Mouse (Mus musculus): Measurements from ENCODE around the gene Slc6a20a. TPM values are rescaled to one million over a fixed set of nuclear protein-coding genes. Genes with fewer than 3 reads are reported as not detected.

The Slc6a20a gene
- total RNA-seq, 1 experiment, result 0.22 TPM

DNA sequence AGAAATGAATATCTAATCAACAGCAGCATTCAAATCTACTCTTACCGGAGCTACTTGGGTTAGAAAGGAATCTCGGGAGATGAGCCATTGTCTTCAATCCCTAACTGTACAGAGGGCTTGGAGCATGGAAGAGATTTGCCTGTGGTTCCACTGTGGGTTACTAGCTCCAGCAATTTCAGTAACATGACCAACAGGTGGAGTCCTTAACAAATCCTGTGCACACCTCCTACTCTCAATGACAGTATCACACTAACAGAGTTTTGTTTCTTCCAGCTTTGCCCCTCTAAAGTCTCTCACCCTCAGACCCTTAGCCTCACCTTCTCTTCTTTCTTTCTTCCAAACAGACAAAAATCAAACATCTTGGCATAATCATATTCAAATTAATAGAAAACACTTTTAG, 34.4 kb upstream of the Slc6a20a start:
- peaks cover 0 to 3% of the 10 kb centered on the region in 2 experiments; a peak in 1 of 4 replicates for H3K4me1 ChIP-seq (ENCODE audit: control insufficient read depth in 2 of 2, insufficient read depth in 2 of 2, low read length in 2 of 2, poor library complexity in 1 of 2)
- DNase-seq (ENCODE audit: low read depth, low spot score), result no peak
- H3K27ac ChIP-seq (ENCODE audit: insufficient read depth, low read depth, low read length, poor library complexity, severe bottlenecking), result no peak overlapping the region
- no peaks in the 10 kb centered on the region for H3K9me3 ChIP-seq (ENCODE audit: control insufficient read depth, insufficient read depth, low read depth, low read length)
- in situ Hi-C loops (cut with MboI; ENCODE audit: low sequenced_read_pairs in 2 of 2, unreplicated experiment in 2 of 2), result no loop called here
- H3K9ac ChIP-seq (ENCODE audit: insufficient read depth, low read depth, low read length, poor library complexity, severe bottlenecking), result no peak overlapping the region
- no peak overlapping the region for H3K4me3 ChIP-seq (ENCODE audit: insufficient read depth in 1 of 2, low read depth in 1 of 2, low read length in 2 of 2, poor library complexity in 1 of 2, severe bottlenecking in 1 of 2)
- no peak for TF ChIP-seq ZNF384 (IDR thresholded peaks at IDR 0.05; ENCODE audit: low read depth, low read length)
- TF ChIP-seq MAFK (IDR thresholded peaks at IDR 0.05; ENCODE audit: insufficient read depth, low read depth, low read length), result no peak
- TF ChIP-seq HCFC1 (IDR thresholded peaks at IDR 0.05; ENCODE audit: borderline replicate concordance, insufficient read depth, low read length), result no peak
- no peak for TF ChIP-seq CHD2 (IDR thresholded peaks at IDR 0.05; ENCODE audit: low read depth, low read length)
- no peak for TF ChIP-seq ZC3H11A (IDR thresholded peaks at IDR 0.05; ENCODE audit: borderline replicate concordance, low read depth, low read length)
- no peaks in the 10 kb centered on the region for H3K36me3 ChIP-seq (ENCODE audit: control insufficient read depth, insufficient read depth, low read length, poor library complexity, severe bottlenecking)

DNA sequence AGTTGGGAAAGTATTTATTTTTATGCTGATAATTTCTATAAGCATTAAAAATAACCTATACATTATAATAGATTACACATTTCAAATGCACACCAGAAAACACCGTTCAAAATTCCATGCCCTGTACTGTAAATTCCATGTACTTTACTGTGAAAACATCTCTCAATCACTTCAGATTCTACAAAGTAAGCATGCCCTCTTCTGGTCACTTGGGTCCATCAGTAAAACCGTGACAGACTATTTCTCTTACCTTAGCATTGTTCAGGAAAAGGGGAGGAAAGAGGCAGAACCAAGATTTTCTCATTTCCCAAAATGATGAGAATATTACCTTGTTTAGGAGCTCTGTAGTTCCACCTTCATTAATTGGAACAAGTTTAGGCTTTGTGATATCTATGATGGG, 30.5 kb upstream of the Slc6a20a start:
- Histone ChIP-seq H3K9ac (ENCODE audit: insufficient read depth, low read depth, low read length, poor library complexity, severe bottlenecking) (no peak overlapping the region), H3K27ac (ENCODE audit: insufficient read depth, low read depth, low read length, poor library complexity, severe bottlenecking) (no peak overlapping the region), H3K4me1 (ENCODE audit: control insufficient read depth in 2 of 2, insufficient read depth in 2 of 2, low read length in 2 of 2, poor library complexity in 1 of 2) (no peaks in the 10 kb centered on the region), H3K9me3 (ENCODE audit: control insufficient read depth, insufficient read depth, low read depth, low read length) (no peaks in the 10 kb centered on the region), H3K4me3 (ENCODE audit: insufficient read depth in 1 of 2, low read depth in 1 of 2, low read length in 2 of 2, poor library complexity in 1 of 2, severe bottlenecking in 1 of 2) (no peak overlapping the region), H3K36me3 (ENCODE audit: control insufficient read depth, insufficient read depth, low read length, poor library complexity, severe bottlenecking) (no peaks in the 10 kb centered on the region)
- DNase-seq (ENCODE audit: low read depth, low spot score), result no peak
- in situ Hi-C loops (cut with MboI; ENCODE audit: low sequenced_read_pairs in 2 of 2, unreplicated experiment in 2 of 2), result no loop called here
- TF ChIP-seq MAFK (IDR thresholded peaks at IDR 0.05; ENCODE audit: insufficient read depth, low read depth, low read length) (no peak), ZC3H11A (IDR thresholded peaks at IDR 0.05; ENCODE audit: borderline replicate concordance, low read depth, low read length) (no peak), CHD2 (IDR thresholded peaks at IDR 0.05; ENCODE audit: low read depth, low read length) (no peak), HCFC1 (IDR thresholded peaks at IDR 0.05; ENCODE audit: borderline replicate concordance, insufficient read depth, low read length) (no peak), ZNF384 (IDR thresholded peaks at IDR 0.05; ENCODE audit: low read depth, low read length) (no peak)

DNA sequence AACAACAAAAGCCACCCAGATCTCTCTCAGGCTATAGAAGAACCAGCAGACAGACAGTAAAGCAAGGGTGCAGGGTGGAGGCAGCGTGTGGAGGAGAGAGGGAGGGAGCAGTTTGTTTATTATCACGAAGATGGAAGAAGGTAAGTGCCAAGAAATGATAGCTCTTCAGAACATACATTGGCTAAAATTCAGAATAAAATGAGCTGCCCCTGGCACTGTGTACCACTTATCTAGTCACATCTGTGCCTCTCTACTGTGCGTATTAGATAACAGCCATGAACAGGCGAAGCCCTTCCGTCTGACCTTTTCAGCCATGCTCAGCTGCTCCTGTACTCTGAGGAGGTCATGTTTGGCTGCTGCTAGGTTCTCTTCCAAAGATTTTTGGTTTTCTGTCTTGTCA, 23.1 kb upstream of the Slc6a20a start:
- H3K4me1 ChIP-seq (ENCODE audit: control insufficient read depth in 2 of 2, insufficient read depth in 2 of 2, low read length in 2 of 2, poor library complexity in 1 of 2), result no peaks in the 10 kb centered on the region
- TF ChIP-seq MAFK (IDR thresholded peaks at IDR 0.05; ENCODE audit: insufficient read depth, low read depth, low read length), result no peak
- in situ Hi-C loops (cut with MboI; ENCODE audit: low sequenced_read_pairs in 2 of 2, unreplicated experiment in 2 of 2), result no loop called here
- H3K36me3 ChIP-seq (ENCODE audit: control insufficient read depth, insufficient read depth, low read length, poor library complexity, severe bottlenecking), result no peaks in the 10 kb centered on the region
- H3K4me3 ChIP-seq (ENCODE audit: insufficient read depth in 1 of 2, low read depth in 1 of 2, low read length in 2 of 2, poor library complexity in 1 of 2, severe bottlenecking in 1 of 2), result no peak overlapping the region
- no peaks in the 10 kb centered on the region for H3K9me3 ChIP-seq (ENCODE audit: control insufficient read depth, insufficient read depth, low read depth, low read length)
- H3K27ac ChIP-seq (ENCODE audit: insufficient read depth, low read depth, low read length, poor library complexity, severe bottlenecking), result no peak overlapping the region
- no peak overlapping the region for H3K9ac ChIP-seq (ENCODE audit: insufficient read depth, low read depth, low read length, poor library complexity, severe bottlenecking)
- no peak for DNase-seq (ENCODE audit: low read depth, low spot score)

DNA sequence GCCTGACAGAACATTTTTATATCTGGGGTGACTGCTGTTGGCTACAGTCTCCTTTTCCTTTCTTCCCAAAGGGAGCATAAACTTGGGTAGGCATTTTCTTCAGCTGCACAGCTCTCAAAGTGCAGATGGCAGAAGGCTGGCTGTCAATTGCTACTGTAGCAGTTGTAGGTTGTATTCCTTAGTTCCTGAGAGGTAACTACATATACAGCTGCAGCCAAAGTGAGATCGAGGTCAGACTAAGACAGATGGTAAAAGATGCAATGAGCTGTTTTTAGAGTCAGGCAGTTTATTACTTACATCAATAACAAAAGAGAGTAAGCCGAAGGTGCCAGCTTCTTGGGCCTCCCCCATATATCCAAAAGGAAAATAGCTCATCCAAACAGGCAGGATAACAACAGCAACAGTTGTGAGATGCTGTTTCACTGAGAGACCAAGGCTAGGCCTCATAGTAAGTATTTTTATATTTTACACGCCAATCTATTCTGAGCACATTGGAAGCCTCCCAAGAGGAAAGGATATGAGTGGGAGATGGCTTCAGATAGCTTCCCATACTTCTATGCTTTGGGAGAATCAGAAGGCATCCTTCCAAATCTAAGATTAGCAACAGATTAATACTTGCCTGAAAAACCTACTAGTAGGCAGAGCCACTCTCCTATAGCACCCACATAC, 17.1 kb upstream of the Slc6a20a start:
- H3K9ac ChIP-seq (ENCODE audit: insufficient read depth, low read depth, low read length, poor library complexity, severe bottlenecking), result no peak overlapping the region
- no peaks in the 10 kb centered on the region for H3K9me3 ChIP-seq (ENCODE audit: control insufficient read depth, insufficient read depth, low read depth, low read length)
- no peaks in the 10 kb centered on the region; the same call in 1 of the 2 replicates for H3K36me3 ChIP-seq (ENCODE audit: control insufficient read depth, insufficient read depth, low read length, poor library complexity, severe bottlenecking)
- no peak for TF ChIP-seq ZC3H11A (IDR thresholded peaks at IDR 0.05; ENCODE audit: borderline replicate concordance, low read depth, low read length)
- TF ChIP-seq MAFK (IDR thresholded peaks at IDR 0.05; ENCODE audit: insufficient read depth, low read depth, low read length), result no peak
- TF ChIP-seq HCFC1 (IDR thresholded peaks at IDR 0.05; ENCODE audit: borderline replicate concordance, insufficient read depth, low read length), result no peak
- no peak for TF ChIP-seq ZNF384 (IDR thresholded peaks at IDR 0.05; ENCODE audit: low read depth, low read length)
- no peak for TF ChIP-seq CHD2 (IDR thresholded peaks at IDR 0.05; ENCODE audit: low read depth, low read length)
- in situ Hi-C loops (cut with MboI; ENCODE audit: low sequenced_read_pairs in 2 of 2, unreplicated experiment in 2 of 2), result no loop called here
- no peak overlapping the region for H3K27ac ChIP-seq (ENCODE audit: insufficient read depth, low read depth, low read length, poor library complexity, severe bottlenecking)
- no peaks in the 10 kb centered on the region for H3K4me1 ChIP-seq (ENCODE audit: control insufficient read depth in 2 of 2, insufficient read depth in 2 of 2, low read length in 2 of 2, poor library complexity in 1 of 2)
- H3K4me3 ChIP-seq (ENCODE audit: insufficient read depth in 1 of 2, low read depth in 1 of 2, low read length in 2 of 2, poor library complexity in 1 of 2, severe bottlenecking in 1 of 2), result no peak overlapping the region
- DNase-seq (ENCODE audit: low read depth, low spot score), result no peak

GRCm38 (mm10) chr9:123688227-123688626, 9.5 kb upstream of the Slc6a20a start:
- in situ Hi-C loops (cut with MboI; ENCODE audit: low sequenced_read_pairs in 2 of 2, unreplicated experiment in 2 of 2), result no loop called here
- Histone ChIP-seq H3K36me3 (ENCODE audit: control insufficient read depth, insufficient read depth, low read length, poor library complexity, severe bottlenecking) (no peaks in the 10 kb centered on the region; the same call in 1 of the 2 replicates), H3K4me3 (ENCODE audit: insufficient read depth in 1 of 2, low read depth in 1 of 2, low read length in 2 of 2, poor library complexity in 1 of 2, severe bottlenecking in 1 of 2) (no peak overlapping the region), H3K9ac (ENCODE audit: insufficient read depth, low read depth, low read length, poor library complexity, severe bottlenecking) (no peak overlapping the region), H3K9me3 (ENCODE audit: control insufficient read depth, insufficient read depth, low read depth, low read length) (no peaks in the 10 kb centered on the region), H3K27ac (ENCODE audit: insufficient read depth, low read depth, low read length, poor library complexity, severe bottlenecking) (no peak overlapping the region), H3K4me1 (ENCODE audit: control insufficient read depth in 2 of 2, insufficient read depth in 2 of 2, low read length in 2 of 2, poor library complexity in 1 of 2) (no peaks in the 10 kb centered on the region)
- no peak for DNase-seq (ENCODE audit: low read depth, low spot score)
- no peak for TF ChIP-seq HCFC1 (IDR thresholded peaks at IDR 0.05; ENCODE audit: borderline replicate concordance, insufficient read depth, low read length)

Measured in ES-E14 (cell line).